Mouse (Mus musculus): Measurements from ENCODE around the gene Vcp. TPM values are rescaled to one million over a fixed set of nuclear protein-coding genes. Genes with fewer than 3 reads are reported as not detected.

Gene Vcp
- polyA plus RNA-seq, 1 experiment from 2014 or later, result 519 TPM

- Histone ChIP-seq H3K4me1 (replicated peaks; ENCODE audit: control insufficient read depth, insufficient read depth, low read length) (no peaks in the 10 kb centered on the region; the same call in 1 of the 2 replicates), H3K9me3 (ENCODE audit: control insufficient read depth, low read length) (no peaks in the 10 kb centered on the region), H3K9ac (ENCODE audit: low read length) (no peak overlapping the region), H3K27ac (ENCODE audit: low read length) (no peak overlapping the region), H3K27me3 (ENCODE audit: control insufficient read depth, insufficient read depth, low read depth, low read length) (no peaks in the 10 kb centered on the region), H3K36me3 (ENCODE audit: control insufficient read depth, insufficient read depth, low read length) (no peaks in the 10 kb centered on the region), H3K4me2 (ENCODE audit: low read depth, low read length) (peak overlapping the region; percentile 32), H3K4me3 (ENCODE audit: low read length) (no peak overlapping the region)
- ATAC-seq (ENCODE audit: low read depth), result peak; percentile 36; the same call in 1 of the 2 replicates
- WGBS, result 13% methylated on average over 12 of the region's 12 CpGs
These were observed 35.1 kb downstream of the Vcp start for GRCm38 (mm10) chr4:42965039-42965719.

- Histone ChIP-seq H3K9ac (ENCODE audit: low read length) (no peak overlapping the region), H3K4me1 (replicated peaks; ENCODE audit: control insufficient read depth, insufficient read depth, low read length) (no peaks in the 10 kb centered on the region; the same call in 1 of the 2 replicates), H3K4me2 (ENCODE audit: low read depth, low read length) (no peak overlapping the region), H3K36me3 (ENCODE audit: control insufficient read depth, insufficient read depth, low read length) (no peaks in the 10 kb centered on the region), H3K27ac (ENCODE audit: low read length) (no peak overlapping the region), H3K9me3 (ENCODE audit: control insufficient read depth, low read length) (no peaks in the 10 kb centered on the region), H3K27me3 (ENCODE audit: control insufficient read depth, insufficient read depth, low read depth, low read length) (no peaks in the 10 kb centered on the region), H3K4me3 (ENCODE audit: low read length) (no peak overlapping the region)
- no peak for ATAC-seq (ENCODE audit: low read depth)
- 90% methylated on average over 2 of the region's 2 CpGs for WGBS
These were observed 36.8 kb downstream of the Vcp start for GRCm38 (mm10) chr4:42963480-42963879.

GRCm38 (mm10) chr4:42961592-42961991, 38.7 kb downstream of the Vcp start:
- Histone ChIP-seq H3K27me3 (ENCODE audit: control insufficient read depth, insufficient read depth, low read depth, low read length) (no peaks in the 10 kb centered on the region), H3K4me2 (ENCODE audit: low read depth, low read length) (no peak overlapping the region), H3K4me3 (ENCODE audit: low read length) (no peak overlapping the region), H3K27ac (ENCODE audit: low read length) (no peak overlapping the region), H3K36me3 (ENCODE audit: control insufficient read depth, insufficient read depth, low read length) (peaks cover 7% of the 10 kb centered on the region), H3K9me3 (ENCODE audit: control insufficient read depth, low read length) (no peaks in the 10 kb centered on the region), H3K4me1 (replicated peaks; ENCODE audit: control insufficient read depth, insufficient read depth, low read length) (no peaks in the 10 kb centered on the region; the same call in 1 of the 2 replicates), H3K9ac (ENCODE audit: low read length) (no peak overlapping the region)
- ATAC-seq (ENCODE audit: low read depth), result no peak; the same call in 1 of the 2 replicates
- WGBS, result 26% methylated on average over 4 of the region's 4 CpGs

GRCm38 (mm10) chr4:42959382-42959781, 40.9 kb downstream of the Vcp start:
- Histone ChIP-seq H3K36me3 (ENCODE audit: control insufficient read depth, insufficient read depth, low read length) (peaks cover 10% of the 10 kb centered on the region), H3K4me2 (ENCODE audit: low read depth, low read length) (no peak overlapping the region), H3K4me3 (ENCODE audit: low read length) (no peak overlapping the region), H3K9me3 (ENCODE audit: control insufficient read depth, low read length) (no peaks in the 10 kb centered on the region), H3K27me3 (ENCODE audit: control insufficient read depth, insufficient read depth, low read depth, low read length) (no peaks in the 10 kb centered on the region), H3K27ac (ENCODE audit: low read length) (no peak overlapping the region), H3K9ac (ENCODE audit: low read length) (no peak overlapping the region), H3K4me1 (replicated peaks; ENCODE audit: control insufficient read depth, insufficient read depth, low read length) (no peaks in the 10 kb centered on the region)
- no peak for ATAC-seq (ENCODE audit: low read depth)
- WGBS, result 56% methylated on average over 4 of the region's 4 CpGs

- Histone ChIP-seq H3K9me3 (ENCODE audit: control insufficient read depth, low read length) (no peaks in the 10 kb centered on the region), H3K4me3 (ENCODE audit: low read length) (no peak overlapping the region), H3K4me1 (replicated peaks; ENCODE audit: control insufficient read depth, insufficient read depth, low read length) (no peaks in the 10 kb centered on the region), H3K27ac (ENCODE audit: low read length) (no peak overlapping the region), H3K36me3 (ENCODE audit: control insufficient read depth, insufficient read depth, low read length) (peaks cover 10% of the 10 kb centered on the region), H3K27me3 (ENCODE audit: control insufficient read depth, insufficient read depth, low read depth, low read length) (no peaks in the 10 kb centered on the region), H3K9ac (ENCODE audit: low read length) (no peak overlapping the region), H3K4me2 (ENCODE audit: low read depth, low read length) (no peak overlapping the region)
- ATAC-seq (ENCODE audit: low read depth), result no peak
- WGBS, result 55% methylated on average over 8 of the region's 8 CpGs
These were observed 41.4 kb downstream of the Vcp start for GRCm38 (mm10) chr4:42958942-42959341.

- Histone ChIP-seq H3K36me3 (ENCODE audit: control insufficient read depth, insufficient read depth, low read length) (peaks cover 10% of the 10 kb centered on the region), H3K4me2 (ENCODE audit: low read depth, low read length) (no peak overlapping the region), H3K27ac (ENCODE audit: low read length) (no peak overlapping the region), H3K9ac (ENCODE audit: low read length) (no peak overlapping the region), H3K4me3 (ENCODE audit: low read length) (no peak overlapping the region), H3K4me1 (replicated peaks; ENCODE audit: control insufficient read depth, insufficient read depth, low read length) (no peaks in the 10 kb centered on the region), H3K9me3 (ENCODE audit: control insufficient read depth, low read length) (no peaks in the 10 kb centered on the region), H3K27me3 (ENCODE audit: control insufficient read depth, insufficient read depth, low read depth, low read length) (no peaks in the 10 kb centered on the region)
- ATAC-seq (ENCODE audit: low read depth), result no peak
- 86% methylated on average over 8 of the region's 8 CpGs for WGBS
These were observed 42.3 kb downstream of the Vcp start for GRCm38 (mm10) chr4:42957979-42958378.

GRCm38 (mm10) chr4:42957306-42957705, 43.0 kb downstream of the Vcp start:
- 86% methylated on average over 11 of the region's 11 CpGs for WGBS
- Histone ChIP-seq H3K4me3 (ENCODE audit: low read length) (no peak overlapping the region), H3K4me1 (replicated peaks; ENCODE audit: control insufficient read depth, insufficient read depth, low read length) (no peaks in the 10 kb centered on the region), H3K9ac (ENCODE audit: low read length) (no peak overlapping the region), H3K4me2 (ENCODE audit: low read depth, low read length) (no peak overlapping the region), H3K27ac (ENCODE audit: low read length) (no peak overlapping the region), H3K27me3 (ENCODE audit: control insufficient read depth, insufficient read depth, low read depth, low read length) (no peaks in the 10 kb centered on the region), H3K36me3 (ENCODE audit: control insufficient read depth, insufficient read depth, low read length) (peaks cover 10% of the 10 kb centered on the region), H3K9me3 (ENCODE audit: control insufficient read depth, low read length) (no peaks in the 10 kb centered on the region)
- no peak for ATAC-seq (ENCODE audit: low read depth)

- 94% methylated on average over 17 of the region's 17 CpGs for WGBS
- no peak overlapping the region for H3K27ac ChIP-seq (ENCODE audit: low read length)
- no peaks in the 10 kb centered on the region for H3K4me1 ChIP-seq (replicated peaks; ENCODE audit: control insufficient read depth, insufficient read depth, low read length)
- no peak overlapping the region for H3K4me3 ChIP-seq (ENCODE audit: low read length)
- H3K36me3 ChIP-seq (ENCODE audit: control insufficient read depth, insufficient read depth, low read length), result peaks cover 10% of the 10 kb centered on the region
- H3K27me3 ChIP-seq (ENCODE audit: control insufficient read depth, insufficient read depth, low read depth, low read length), result no peaks in the 10 kb centered on the region
- H3K9me3 ChIP-seq (ENCODE audit: control insufficient read depth, low read length), result no peaks in the 10 kb centered on the region
- no peak for ATAC-seq (ENCODE audit: low read depth)
- no peak overlapping the region for H3K9ac ChIP-seq (ENCODE audit: low read length)
- H3K4me2 ChIP-seq (ENCODE audit: low read depth, low read length), result no peak overlapping the region
These were observed 43.7 kb downstream of the Vcp start for GRCm38 (mm10) chr4:42956581-42956980.

- no peak overlapping the region for H3K4me2 ChIP-seq (ENCODE audit: low read depth, low read length)
- H3K27me3 ChIP-seq (ENCODE audit: control insufficient read depth, insufficient read depth, low read depth, low read length), result no peaks in the 10 kb centered on the region
- no peak overlapping the region for H3K4me3 ChIP-seq (ENCODE audit: low read length)
- peaks cover 10% of the 10 kb centered on the region for H3K36me3 ChIP-seq (ENCODE audit: control insufficient read depth, insufficient read depth, low read length)
- 89% methylated on average over 3 of the region's 3 CpGs for WGBS
- no peak for ATAC-seq (ENCODE audit: low read depth)
- H3K27ac ChIP-seq (ENCODE audit: low read length), result no peak overlapping the region
- peaks cover 7% of the 10 kb centered on the region for H3K4me1 ChIP-seq (replicated peaks; ENCODE audit: control insufficient read depth, insufficient read depth, low read length)
- H3K9me3 ChIP-seq (ENCODE audit: control insufficient read depth, low read length), result no peaks in the 10 kb centered on the region
- H3K9ac ChIP-seq (ENCODE audit: low read length), result no peak overlapping the region
These were observed 45.1 kb downstream of the Vcp start for GRCm38 (mm10) chr4:42955200-42955599.

Data from lung, embryonic 16.5 days (tissue).